Mouse (Mus musculus) liver, adult 2 months (tissue): ENCODE measurements at regions not wholly inside any gene's neighbourhood (a gene's known extent, or its start where the extent isn't known, plus 50 kb on each side); places are given as distances from the start of the nearest gene placed in this dataset.

ENCODE experiments used
- DNase-seq: peaks from one replicate; pipeline ENCODE4 v3.0.0-alpha.2; 2011; ENCODE audit warnings: low read depth, low spot score; ENCODE audit errors: extremely low read depth
- H3K27ac ChIP-seq: fragments of 200-500 bp; replicated peaks from 2 replicates; pipeline ENCODE4 v1.5.1; 2012; ENCODE audit warnings: low read depth, mild to moderate bottlenecking, control low read depth, inconsistent platforms, low read length; ENCODE audit not compliant: insufficient read depth
- H3K27me3 ChIP-seq: fragments of 200-500 bp; 2 replicates; pipeline ENCODE4 v1.6.1; 2012; ENCODE audit warnings: mild to moderate bottlenecking, moderate library complexity, low read length, inconsistent platforms; ENCODE audit not compliant: control insufficient read depth, insufficient read depth
- H3K36me3 ChIP-seq: fragments of 200-500 bp; 2 replicates; pipeline ENCODE4 v1.6.1; 2012; ENCODE audit warnings: low read length, inconsistent platforms; ENCODE audit not compliant: control insufficient read depth, insufficient read depth
- H3K4me1 ChIP-seq: fragments of 200-500 bp; 2 replicates; pipeline ENCODE4 v1.6.1; 2011; ENCODE audit warnings: low read length; ENCODE audit not compliant: control insufficient read depth, insufficient read depth
- H3K4me3 ChIP-seq: fragments of 200-500 bp; 2 replicates; pipeline ENCODE4 v1.5.1; 2011; ENCODE audit warnings: low read depth, mild to moderate bottlenecking, control low read depth, low read length, moderate library complexity; ENCODE audit not compliant: insufficient read depth
- H3K79me2 ChIP-seq: fragments of 200-500 bp; 2 replicates; pipeline ENCODE4 v1.6.1; 2012; ENCODE audit warnings: inconsistent platforms, mild to moderate bottlenecking, low read length, moderate library complexity; ENCODE audit not compliant: control insufficient read depth, insufficient read depth
- H3K9ac ChIP-seq: fragments of 200-500 bp; 2 replicates; pipeline ENCODE4 v1.6.1; 2012; ENCODE audit warnings: low read depth, mild to moderate bottlenecking, control low read depth, inconsistent platforms, low read length
- CTCF ChIP-seq: fragments of 200-500 bp; IDR thresholded peaks from 2 replicates; pipeline ENCODE4 v1.5.1; 2011; ENCODE audit warnings: low read depth, low read length, control low read depth
- POLR2A ChIP-seq: fragments of 200-500 bp; IDR thresholded peaks from 2 replicates; pipeline ENCODE4 v1.6.1; 2011; ENCODE audit warnings: low read length, control low read depth; ENCODE audit not compliant: insufficient read depth; ENCODE audit errors: extremely low read depth
- WGBS: fragments of 180-500 bp; shearing (Covaris S2); methylation state at CpG from one replicate; pipeline ENCODE4 v1.1.7; 2018; 5-methylcytosine and 5-hydroxymethylcytosine counted together

DNA sequence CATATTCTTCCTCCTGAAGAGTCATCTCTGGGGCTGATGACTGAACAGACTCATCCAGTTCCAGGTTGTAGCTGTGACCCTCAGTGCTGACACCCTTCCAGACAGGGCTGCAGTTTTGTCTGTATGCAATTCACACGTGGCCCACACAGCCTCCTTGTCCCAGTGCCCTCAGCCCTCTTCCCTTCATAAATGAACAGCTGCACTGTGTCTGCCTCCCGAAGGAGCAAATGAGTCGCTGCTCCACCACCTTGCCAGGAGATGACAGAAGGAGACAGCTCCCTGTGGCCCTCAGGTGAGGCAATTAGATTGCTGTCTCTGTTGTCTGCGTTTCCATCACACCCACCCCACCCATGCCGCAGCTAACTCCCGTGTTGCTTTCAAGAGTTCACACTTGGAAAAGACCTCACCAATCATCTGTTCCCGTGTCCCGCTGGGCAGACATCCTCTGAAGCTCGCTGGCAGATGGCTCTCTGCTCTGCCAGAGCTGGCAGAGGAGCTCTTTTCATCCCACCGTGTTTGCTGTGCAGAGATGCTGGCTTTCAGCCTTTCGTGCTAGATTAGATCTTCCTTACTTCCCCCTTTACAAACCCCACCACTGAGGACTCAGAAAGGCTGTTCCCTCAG, 135.5 kb upstream of the Slc35f3 start:
- no peak for DNase-seq
- 62% methylated on average over 11 of the region's 11 CpGs for WGBS
- H3K9ac ChIP-seq: no peak overlapping the region
- no peak overlapping the region for H3K4me3 ChIP-seq
- no peak overlapping the region for H3K27ac ChIP-seq
- no peaks in the 10 kb centered on the region for H3K36me3 ChIP-seq
- H3K4me1 ChIP-seq: no peaks in the 10 kb centered on the region
- H3K79me2 ChIP-seq: no peaks in the 10 kb centered on the region
- no peak for TF ChIP-seq POLR2A
- no peak for TF ChIP-seq CTCF
- 0 out of 2 replicates have a peak, but pooled peaks cover 5% of the 10 kb centered on the region for H3K27me3 ChIP-seq

DNA sequence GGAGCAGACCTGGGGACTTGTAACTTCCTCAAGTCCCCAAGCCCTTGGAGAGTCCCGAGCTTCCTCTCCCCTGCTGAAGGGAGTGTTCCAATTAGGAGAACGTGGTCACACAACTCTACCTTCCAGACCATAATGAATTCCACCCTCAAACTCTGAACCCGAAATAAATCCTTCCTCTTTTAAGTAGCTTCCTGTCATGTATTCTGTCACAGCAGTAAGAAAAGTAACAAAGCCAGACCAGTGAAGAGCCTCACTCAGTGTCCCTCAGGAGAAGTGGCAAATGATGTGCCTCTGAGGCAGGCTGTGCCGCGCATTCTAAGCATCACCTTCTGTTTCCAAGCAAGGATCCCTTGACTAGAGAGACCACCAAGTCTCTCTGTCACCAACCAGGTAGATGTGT, 134.4 kb upstream of the Slc35f3 start:
- WGBS: 77% methylated on average over 5 of the region's 5 CpGs
- no peaks in the 10 kb centered on the region for H3K4me1 ChIP-seq
- H3K27ac ChIP-seq: no peak overlapping the region
- no peak overlapping the region for H3K9ac ChIP-seq
- no peaks in the 10 kb centered on the region for H3K79me2 ChIP-seq
- no peak for DNase-seq
- 0 out of 2 replicates have a peak, but pooled peaks cover 5% of the 10 kb centered on the region for H3K27me3 ChIP-seq
- no peak overlapping the region for H3K4me3 ChIP-seq
- TF ChIP-seq CTCF: no peak
- no peaks in the 10 kb centered on the region for H3K36me3 ChIP-seq

DNA sequence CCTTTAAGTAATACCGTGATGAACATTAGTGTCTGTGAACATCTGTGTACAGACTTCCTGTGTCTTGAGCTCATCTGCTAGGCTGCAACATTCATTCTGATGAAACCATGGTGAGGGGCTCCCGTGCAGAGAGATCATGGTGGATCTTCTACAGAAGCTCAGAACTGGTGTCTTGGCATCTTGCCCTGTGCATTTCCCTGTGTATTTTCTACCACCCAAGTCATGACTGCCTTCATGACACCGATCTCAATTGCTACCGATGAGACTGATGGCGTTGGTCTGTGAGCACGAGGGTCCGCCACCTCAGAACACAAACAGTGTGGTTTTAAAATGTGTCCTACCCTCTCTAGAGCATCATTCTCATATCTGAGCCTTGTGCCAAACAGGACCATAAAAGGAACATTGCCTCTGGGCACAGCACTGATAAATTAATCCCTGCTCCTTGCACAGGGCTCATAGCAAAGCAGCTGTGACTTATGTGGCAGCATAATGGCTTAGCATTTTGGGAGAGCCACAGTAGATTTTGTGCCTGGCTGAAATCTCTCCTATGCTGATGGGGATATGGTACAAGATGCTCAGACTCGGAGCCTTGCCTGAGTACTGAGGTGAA, 132.8 kb upstream of the Slc35f3 start:
- TF ChIP-seq POLR2A: no peak
- no peak overlapping the region for H3K4me3 ChIP-seq
- H3K36me3 ChIP-seq: no peaks in the 10 kb centered on the region
- H3K27ac ChIP-seq: no peak overlapping the region
- no peaks in the 10 kb centered on the region for H3K79me2 ChIP-seq
- H3K27me3 ChIP-seq: 0 out of 2 replicates have a peak, but pooled peaks cover 5% of the 10 kb centered on the region
- DNase-seq: no peak
- no peaks in the 10 kb centered on the region for H3K4me1 ChIP-seq
- 84% methylated on average over 8 of the region's 8 CpGs for WGBS
- no peak overlapping the region for H3K9ac ChIP-seq

DNA sequence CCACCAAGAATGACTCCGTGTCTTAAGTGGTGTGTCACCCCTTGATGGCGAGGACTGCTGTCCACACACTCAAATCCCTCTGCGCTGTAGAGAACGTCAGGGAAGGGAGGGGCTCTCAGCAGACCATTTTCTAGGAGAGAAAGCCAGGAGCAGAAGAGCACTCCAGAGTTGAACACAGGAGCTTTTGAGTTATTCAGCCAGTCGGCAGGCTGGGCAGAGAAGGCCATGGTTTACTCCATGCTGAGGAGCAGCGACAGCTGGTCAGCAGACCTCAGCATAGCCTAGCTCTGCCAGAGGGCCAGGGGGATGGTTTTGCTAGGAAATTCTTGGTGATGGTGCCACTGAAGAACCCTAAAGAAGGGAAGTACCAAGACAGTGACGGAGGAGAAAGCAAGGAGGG, 132.0 kb upstream of the Slc35f3 start:
- no peak for TF ChIP-seq CTCF
- TF ChIP-seq POLR2A: no peak
- WGBS: 82% methylated on average over 7 of the region's 7 CpGs
- H3K36me3 ChIP-seq: no peaks in the 10 kb centered on the region
- no peak overlapping the region for H3K9ac ChIP-seq
- H3K27ac ChIP-seq: no peak overlapping the region
- H3K4me3 ChIP-seq: no peak overlapping the region
- no peaks in the 10 kb centered on the region for H3K79me2 ChIP-seq
- no peak for DNase-seq
- 0 out of 2 replicates have a peak, but pooled peaks cover 5% of the 10 kb centered on the region for H3K27me3 ChIP-seq
- no peaks in the 10 kb centered on the region for H3K4me1 ChIP-seq

DNA sequence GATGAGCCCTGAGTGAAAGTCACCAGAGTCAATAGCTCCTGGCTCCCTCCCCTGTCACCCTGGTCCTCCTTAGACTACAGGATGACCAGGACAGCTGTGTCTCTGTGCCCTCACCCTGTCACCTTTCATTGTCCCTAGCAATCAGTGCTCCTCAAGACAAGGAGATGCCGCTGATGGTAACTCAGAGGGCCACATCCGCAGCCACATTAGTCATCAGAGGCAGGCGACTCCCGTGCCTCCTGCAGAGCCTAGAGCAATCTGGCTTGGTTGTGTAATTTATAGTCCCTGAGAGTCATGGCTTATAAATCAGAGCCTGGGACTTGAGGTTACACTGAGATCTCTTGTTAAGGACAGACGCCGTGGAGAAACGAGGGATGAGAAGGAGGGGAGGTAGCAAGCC, 123.9 kb upstream of the Slc35f3 start:
- no peak overlapping the region for H3K27ac ChIP-seq
- WGBS: 84% methylated on average over 7 of the region's 7 CpGs

DNA sequence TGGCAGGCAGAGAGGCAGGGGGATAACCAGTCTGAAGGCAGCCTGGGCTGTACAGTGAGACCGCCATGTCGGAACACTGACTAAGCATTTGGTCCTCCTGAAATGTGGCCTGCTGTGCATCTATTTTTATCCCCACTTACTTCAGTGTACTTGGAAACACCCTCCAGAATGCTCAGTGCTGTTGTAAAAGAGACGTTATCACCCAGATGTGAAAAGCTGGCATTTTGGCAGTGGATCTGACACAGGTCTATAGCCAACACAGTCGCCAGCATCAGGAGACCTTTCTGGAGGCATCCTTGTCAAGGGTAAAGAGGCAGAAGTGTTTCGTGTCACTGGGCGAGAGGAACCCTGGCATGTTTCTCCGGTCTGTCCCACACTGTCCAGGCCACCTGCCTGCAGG, 122.1 kb upstream of the Slc35f3 start:
- Histone ChIP-seq H3K79me2 (no peaks in the 10 kb centered on the region), H3K27me3 (no peaks in the 10 kb centered on the region), H3K27ac (no peak overlapping the region), H3K4me3 (no peak overlapping the region), H3K36me3 (no peaks in the 10 kb centered on the region), H3K9ac (no peak overlapping the region), H3K4me1 (no peaks in the 10 kb centered on the region)
- no peak for DNase-seq
- TF ChIP-seq CTCF (no peak), POLR2A (no peak)
- 94% methylated on average over 7 of the region's 7 CpGs for WGBS

More for the DNA sequence above, 123.9 kb upstream of the Slc35f3 start:
- H3K36me3 ChIP-seq: no peaks in the 10 kb centered on the region
- no peaks in the 10 kb centered on the region for H3K27me3 ChIP-seq
- H3K4me3 ChIP-seq: no peak overlapping the region
- no peak for DNase-seq
- no peaks in the 10 kb centered on the region for H3K79me2 ChIP-seq
- H3K4me1 ChIP-seq: no peaks in the 10 kb centered on the region
- TF ChIP-seq CTCF (no peak), POLR2A (no peak)
- no peak overlapping the region for H3K9ac ChIP-seq
